Mouse (Mus musculus) erythroblast, embryonic 14.5 days (primary cell): ENCODE results near the gene Aamp.

Experiments used
- GATA1 ChIP-seq: IDR thresholded peaks from 2 replicates; pipeline ENCODE4 v1.6.1; 2012; ENCODE audit warnings: low read length, inconsistent platforms, mixed read lengths
- TAL1 ChIP-seq: IDR thresholded peaks from 3 replicates; pipeline ENCODE4 v1.6.1; 2012; ENCODE audit warnings: low read length, inconsistent platforms, mixed read lengths

DNA sequence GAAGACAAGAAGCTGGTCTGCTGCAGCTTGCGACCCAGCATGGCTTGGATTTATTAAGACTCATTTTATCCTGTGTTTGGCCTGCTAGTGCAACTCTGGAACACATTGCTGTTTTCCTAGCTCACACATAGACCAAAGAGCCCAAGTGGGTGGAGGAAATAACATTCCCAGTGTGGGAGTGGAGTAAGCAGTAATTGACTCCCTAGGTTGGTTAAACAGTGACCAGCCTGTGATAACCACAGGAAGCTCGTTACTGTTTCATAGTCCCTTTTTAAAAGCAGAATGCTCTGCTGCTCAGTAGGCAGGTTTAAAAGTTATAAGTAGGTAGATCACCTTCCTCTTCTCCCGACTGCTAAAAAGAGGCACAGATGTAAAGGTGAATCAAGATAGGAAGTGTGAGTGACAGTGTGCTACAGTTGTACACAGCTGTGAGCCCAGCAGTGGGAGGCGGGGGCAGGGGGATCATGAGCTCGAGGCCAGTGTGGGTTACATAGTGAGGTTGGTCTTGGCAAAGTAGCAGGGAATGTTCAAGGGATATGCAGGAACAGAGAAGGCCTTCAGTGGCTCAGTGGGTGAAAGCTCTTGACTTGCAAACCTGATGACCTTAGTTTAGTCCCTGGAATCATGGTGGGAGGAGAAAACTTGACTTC lies 35.1 kb downstream of the Aamp start:
- TF ChIP-seq TAL1 (no peak), GATA1 (no peak)
